Mouse (Mus musculus) c-Kit-positive CD71-positive TER-119-negative erythroid progenitor cells, embryonic 14.5 days (primary cell): ENCODE data around the gene Esyt1.
"Not testable (repeated sequence)": the region's sequence is repeated elsewhere in the genome, so short reads cannot be mapped to it uniquely, and the experiment has no call there.

Experiments used
- DNase-seq: peaks from one replicate; pipeline ENCODE4 v3.0.0-alpha.2; 2013; ENCODE audit warnings: low read depth

Gene Esyt1

DNA sequence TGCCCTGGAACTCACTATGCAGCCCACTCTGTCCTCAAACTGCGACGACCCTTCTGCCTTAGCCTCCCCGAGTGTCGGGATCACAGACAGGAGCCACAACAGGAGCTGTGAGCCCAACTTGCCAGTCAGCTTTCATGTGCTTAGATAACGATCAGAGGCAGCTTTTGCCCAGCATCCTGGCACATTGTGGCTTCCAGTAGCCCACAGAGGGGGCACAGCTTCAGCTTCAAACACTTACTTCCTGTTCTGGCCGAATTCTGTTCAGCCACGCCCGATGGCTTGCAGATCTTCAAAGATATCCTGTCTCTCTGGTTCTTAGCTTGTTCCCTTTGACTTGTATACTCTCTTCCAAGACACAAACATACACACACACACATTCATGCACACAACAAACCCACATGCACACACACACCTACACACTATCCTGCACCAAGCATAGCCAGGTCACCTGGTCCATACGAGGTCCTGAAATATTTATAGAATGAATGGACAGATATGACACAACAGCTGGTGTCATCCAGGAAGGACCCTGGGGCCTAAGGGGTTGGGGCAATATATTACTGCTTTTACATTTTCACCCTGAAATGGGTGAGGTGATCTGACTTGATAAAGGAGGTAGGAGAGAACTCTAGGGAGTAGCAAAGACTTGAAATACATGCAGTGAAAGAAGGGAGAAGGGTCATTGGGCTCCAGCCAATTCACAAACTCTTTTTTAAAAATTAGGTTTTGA lies 20.9 kb downstream of the Esyt1 start:
- no peak for DNase-seq

DNA sequence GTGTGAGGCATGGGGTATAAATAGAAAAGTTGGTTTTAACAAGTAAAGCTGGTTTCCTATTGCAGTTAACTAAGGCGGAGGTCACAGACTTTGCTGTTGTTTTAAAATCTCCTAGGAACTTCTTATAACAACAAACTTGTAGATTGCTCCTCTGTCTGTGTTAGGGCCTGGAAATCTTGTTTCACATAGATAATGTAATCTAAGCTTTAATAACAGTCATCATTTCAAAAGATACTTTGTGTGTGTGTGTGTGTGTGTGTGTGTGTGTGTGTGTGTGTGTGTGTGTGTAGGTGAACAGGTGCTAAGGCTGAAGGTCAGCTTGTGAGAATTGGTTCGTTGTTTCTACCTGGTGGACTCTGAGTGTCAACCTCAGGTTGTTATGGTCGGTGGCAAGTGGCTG lies 21.7 kb downstream of the Esyt1 start:
- DNase-seq, result no peak

DNA sequence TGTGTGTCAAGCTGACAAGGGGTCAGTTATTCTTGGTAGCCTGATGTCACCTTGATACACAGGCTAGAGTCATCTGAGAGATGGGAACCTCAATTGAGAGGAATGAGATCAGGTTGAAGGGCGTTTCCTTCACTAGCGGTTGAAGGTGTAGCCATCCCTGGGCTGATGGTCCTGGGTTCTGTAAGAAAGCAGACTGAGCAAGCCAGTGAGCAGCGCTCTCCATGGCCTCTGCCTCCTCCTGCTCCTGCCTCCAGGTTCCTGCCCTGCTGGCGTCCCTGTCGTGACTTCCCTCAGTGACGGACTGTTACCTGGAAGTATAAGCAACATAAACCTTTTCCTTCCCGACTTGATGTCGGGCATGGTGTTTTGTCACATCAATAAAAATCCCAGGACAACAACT lies 22.1 kb downstream of the Esyt1 start:
- DNase-seq, result no peak

DNA sequence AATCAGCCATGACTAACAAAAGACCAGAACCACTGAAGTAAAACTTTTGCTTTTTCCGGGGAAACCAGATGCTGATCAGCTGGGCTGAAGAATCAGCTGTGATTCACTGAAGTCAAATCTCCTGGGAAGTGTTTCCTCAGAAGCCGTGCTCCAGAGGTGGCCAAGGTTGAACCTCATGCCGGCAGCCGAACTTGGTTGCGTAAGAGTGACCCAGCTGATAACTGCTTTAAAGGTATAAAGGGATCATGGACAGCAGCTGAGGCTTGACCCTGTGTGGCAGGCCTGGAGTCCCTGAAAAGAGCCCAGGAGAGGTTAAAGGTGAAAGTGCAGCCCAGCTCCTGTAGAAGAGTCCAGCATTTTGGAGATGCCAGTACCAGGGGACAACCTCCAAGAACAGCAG lies 23.3 kb downstream of the Esyt1 start:
- DNase-seq, result no peak

DNA sequence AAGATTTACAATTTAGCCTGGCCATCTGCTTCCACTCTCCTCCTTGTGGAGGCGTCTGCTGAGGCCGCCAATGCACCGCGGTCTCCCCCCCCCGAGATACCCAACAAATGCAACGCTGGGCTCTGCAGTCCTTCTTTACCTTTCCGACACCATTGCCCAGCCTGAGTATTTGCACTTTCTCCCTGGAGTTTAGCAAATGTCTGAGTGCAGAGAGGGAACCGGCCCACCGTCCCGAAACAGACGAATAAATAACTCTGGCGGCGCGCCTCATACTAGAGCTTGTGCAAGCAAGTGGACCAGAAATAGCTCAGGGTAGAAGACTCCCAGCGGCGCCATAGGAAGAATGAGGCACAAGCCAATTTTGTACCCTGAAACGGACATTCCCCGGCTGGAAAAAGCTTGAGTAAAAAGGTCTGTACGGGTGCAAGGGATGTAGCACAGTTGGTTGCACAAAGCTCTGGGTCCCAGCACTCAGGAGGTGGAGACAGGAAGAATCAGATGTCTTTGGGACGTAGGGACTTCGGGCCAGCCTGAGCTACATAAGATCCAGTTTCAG lies 26.5 kb downstream of the Esyt1 start:
- no peak for DNase-seq

DNA sequence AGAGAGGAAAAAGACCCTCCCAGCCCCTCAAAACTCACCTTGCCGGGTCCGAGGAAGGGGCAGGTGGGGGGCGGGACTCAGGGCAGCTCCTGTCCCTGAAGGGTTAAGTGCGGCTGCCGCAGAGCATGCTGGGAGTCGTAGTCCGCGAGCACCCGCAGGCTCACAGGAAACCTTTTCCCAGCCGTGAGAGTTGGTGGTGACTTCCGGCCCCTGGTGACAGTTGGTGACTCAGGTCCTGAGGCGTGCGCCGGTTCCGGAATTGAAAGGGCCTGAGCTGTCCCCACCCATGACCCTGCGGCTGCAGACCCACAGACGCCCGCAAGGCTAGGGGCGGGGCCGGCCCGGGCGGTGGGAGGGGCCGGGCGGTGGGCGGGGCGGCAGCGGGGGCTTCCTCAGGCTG lies 27.1 kb downstream of the Esyt1 start, which contains the start of gene Myl6b:
Gene Myl6b, minus strand, starts transcription at position 96 of the 400 bp plus-strand sequence.
- DNase-seq, result peak; percentile 95

DNA sequence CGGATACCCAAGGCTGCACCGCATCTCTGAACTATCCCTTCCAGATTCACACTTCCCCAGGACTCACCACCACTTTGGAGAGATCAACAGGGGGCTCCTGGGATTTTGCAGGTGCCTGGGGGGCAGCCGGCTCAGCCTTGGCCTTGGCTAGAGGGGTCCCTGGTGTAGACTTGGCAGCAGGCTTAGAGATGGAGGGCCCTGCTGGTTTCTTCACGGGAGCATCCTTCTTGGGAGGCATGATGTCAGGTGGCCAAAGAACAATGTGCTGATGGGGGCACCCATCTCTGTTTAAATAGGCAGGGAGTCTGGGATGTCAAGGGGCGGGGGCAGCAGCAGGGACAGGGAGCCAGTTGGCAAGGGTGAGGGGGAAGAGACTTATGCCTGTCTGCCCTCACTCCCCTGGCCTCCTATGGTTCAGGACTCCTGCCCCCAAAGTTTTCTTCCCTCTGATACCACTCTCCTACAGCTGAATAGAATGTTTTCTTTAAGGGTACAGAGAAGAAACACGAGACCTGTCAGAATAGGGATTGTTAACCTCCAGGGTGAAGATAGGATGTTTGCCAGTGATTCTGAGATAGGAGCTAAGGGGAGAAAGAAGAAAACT lies 28.4 kb downstream of the Esyt1 start:
- DNase-seq, result no peak

DNA sequence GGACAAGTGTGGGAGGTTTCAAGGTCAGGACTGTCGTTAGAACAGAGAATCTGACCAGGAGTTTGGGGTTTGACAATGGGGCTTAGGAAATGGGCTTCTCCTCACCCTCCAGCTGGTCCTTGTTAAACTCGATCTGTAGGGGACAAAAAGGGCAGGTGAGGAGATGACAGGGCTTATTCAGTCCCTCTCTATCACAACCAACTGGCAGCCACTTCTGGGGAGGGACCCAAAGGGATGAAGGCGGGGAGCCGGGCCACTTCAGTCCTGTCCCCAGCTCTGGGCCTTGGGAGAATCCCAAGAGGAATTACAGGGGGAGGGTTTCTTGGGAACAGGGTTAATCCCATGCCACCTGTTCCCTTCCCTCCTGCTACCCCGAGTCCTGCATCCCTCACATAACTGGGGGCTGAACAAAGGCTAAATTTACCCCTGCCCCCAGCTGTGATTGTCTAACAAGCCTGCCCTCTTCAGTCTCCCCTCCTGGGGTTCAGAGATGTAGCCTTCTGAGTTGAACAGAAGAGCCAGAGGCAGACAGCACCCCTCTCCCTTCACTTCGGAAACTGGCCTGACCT lies 29.1 kb downstream of the Esyt1 start:
- DNase-seq, result no peak

DNA sequence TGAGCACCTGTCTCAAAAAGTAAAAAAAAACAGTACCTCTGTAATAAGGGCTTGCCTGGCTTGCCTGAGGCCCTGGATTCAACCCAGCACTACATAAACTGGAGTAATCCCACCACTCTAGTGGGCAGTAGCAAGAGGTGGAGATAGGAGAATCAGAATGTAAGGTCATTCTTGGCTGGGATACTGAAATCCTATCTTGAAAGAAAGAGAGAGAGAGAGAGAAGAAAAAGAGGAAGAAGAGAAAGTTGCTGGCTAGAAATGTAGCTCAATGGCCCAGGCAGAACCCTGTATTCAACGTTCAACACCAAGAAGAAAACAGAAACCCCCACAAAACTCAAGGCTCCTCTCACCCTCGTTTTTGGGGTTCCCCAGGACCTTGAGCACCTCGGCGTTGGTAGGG lies 29.8 kb downstream of the Esyt1 start:
- no peak for DNase-seq

DNA sequence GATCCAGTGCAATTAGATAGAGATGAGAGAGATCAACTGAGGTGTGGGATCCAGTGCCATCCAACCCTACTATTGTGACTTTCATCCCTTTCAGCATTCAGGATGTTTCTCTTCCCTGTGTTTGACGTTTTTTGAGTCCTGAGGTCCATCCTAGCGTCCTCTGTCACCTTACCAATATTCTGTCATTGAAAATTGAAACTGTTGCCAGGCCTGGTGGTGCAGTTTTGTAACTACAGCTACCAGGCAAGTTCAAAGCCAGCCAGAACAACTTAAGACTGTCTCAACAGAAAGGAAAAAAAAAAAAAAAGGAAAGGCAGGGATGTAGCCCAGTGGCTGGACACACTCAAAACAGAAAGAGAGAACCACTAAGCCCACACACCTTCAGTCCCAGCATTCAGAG lies 30.4 kb downstream of the Esyt1 start:
- DNase-seq, result no peak

DNA sequence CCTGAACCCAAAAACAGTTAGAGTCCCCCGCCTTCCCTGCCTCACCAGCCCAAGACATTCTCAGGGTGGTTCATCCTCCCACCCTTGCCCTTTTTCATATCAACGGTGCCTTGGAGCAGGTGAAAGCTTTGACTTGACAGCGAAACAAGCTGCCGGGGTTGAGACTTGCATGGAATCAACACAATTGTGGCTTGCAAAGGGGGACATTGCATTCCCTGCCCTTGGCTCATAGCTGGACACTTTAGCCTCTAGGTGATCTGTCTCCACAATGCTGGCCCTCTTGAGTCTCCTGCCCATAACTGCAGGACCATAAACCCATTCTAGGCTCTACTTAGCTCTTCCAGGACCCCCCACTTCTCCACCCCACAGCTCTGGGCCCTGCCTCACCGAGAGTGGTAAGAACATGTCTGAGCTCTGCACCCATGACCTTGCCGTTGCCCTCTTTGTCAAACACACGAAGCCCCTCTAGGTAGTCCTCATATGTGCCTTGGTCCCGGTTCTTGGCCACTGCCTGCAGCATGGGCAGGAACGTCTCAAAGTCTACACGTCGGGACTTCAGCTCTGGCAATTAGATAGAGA lies 30.9 kb downstream of the Esyt1 start:
- DNase-seq, result no peak

DNA sequence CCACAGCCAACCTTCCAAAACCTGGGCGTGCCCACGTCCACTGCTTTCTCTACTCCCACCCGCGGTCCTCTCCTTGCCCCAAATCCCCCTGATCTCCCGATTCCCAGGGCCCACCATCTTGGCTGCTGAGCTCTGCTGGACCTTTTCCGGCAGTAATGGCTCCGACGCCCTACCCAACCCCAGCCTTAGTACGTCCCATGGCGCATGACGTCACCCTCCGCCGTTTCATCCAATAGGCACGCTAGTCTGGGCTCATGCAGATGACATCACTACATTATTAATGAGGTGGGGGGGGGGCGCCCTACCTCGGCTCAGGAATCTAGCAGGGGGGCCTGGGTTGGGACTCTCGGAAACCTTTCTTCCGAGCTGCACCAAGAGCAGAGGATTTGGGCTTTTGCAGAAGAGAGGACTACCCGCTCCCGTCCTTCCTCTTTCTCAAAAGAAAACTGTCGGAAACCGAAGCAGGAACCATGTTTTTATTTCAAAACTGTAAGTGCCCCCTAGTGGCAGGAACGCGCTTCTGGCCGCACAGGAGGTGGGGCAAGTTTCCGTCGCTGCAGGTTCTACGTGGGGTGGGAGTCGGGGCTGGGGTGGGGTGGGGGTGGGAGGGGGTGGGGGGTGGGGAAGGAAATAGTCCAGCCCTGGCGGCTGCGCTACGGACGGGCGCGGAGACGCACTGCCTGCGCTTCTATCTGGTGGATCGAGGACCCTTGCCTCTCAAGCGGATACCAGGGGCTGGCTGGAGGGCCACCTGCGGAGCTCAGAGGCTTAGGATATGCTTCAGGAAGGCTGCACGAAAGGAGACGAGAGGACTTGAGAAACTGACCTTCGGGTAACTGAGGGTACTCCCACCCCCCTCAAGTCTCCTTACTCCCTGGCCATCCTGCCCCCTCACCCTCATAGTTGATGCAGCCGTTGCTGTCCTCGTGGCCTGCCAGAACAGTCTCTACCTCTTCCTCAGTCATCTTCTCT lies 31.7 kb downstream of the Esyt1 start, which contains the start of gene Myl6:
Gene Myl6, minus strand, starts transcription at position 451 of the 972 bp plus-strand sequence.
- peak; percentile 99 for DNase-seq

DNA sequence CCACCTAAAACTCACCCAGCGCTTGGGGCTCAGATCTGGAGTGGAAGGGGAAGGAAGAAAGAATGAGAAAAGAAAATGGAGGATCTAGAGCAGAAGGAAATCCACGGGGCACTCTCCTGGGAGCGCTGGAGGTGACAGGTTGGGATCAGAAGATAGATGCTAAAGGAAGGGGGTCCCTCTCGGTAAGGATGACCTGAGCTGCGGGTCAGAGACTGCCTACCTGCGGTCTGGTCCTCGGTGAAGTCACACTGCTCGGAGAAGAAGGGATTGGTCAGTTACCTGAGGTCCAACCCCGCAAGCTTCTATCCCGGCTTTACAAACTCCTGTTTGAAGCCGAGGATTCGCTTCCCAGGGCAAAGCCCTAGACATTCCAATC lies 32.4 kb downstream of the Esyt1 start:
- DNase-seq, result no peak

DNA sequence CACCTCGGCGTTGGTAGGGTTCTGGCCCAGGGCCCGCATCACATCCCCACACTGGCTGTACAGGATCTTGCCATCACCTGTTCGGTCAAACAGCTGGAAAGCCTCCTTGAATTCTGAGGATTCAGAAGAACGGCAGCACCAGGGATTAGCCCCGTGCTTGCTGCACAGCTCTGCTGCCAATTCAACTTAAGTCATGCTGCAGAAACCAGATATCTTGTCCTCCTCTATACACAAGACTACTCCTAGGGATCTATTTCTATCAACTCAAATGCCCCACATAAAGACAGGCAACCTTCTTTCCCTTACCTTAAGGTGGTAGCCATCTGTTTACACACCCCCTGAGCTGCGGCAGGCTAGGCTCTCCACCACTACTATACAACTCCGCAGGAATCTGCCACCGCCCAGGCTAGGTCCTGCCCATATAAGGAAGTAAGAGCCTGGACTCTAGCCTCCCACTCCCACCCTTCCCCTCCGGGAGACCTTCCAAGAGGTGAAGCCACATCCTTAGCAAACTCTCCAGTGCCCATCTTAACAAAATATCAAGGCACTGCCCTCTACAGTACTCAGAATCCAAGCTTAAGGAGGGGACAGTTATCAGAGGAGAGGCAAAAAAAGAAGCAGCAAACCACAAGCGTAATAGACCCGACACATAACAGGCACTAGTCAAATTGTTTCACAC lies 32.9 kb downstream of the Esyt1 start:
- no peak for DNase-seq

DNA sequence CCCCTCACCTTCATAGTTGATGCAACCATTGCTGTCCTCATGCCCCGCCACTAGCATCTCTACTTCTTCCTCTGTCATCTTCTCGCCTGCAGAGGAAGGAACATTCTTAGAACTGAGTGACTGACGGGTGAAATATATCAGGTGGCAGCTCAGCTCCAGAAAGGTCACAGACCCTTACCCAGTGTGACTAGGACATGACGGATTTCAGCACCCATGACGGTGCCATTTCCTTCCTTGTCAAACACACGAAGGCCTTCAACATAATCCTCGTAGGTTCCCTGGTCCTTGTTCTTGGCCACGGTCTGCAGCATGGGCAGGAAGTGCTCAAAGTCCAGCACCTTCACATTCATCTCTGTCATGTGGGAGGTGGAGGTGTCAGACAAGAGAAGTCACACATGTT lies 33.6 kb downstream of the Esyt1 start:
- DNase-seq, result not testable (repeated sequence)

DNA sequence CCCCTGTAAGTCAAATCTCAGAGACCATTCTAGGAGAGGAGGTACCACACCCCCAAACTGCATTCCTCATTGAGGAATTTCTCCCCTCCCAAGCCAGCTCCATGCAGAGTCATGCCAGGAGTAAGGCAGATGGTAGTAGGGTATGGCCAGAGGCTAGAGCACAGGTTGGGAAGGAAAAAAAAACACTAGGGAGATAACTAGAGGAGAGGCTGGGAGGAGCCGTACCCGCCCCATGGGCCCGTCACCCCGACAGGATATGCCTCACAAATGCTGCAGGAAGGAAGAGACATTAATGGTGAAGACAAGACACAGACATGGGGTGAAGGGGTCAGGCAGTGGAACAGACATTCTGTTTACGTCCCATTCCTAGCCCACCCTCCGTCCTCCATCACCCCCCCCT lies 34.2 kb downstream of the Esyt1 start:
- no peak for DNase-seq

DNA sequence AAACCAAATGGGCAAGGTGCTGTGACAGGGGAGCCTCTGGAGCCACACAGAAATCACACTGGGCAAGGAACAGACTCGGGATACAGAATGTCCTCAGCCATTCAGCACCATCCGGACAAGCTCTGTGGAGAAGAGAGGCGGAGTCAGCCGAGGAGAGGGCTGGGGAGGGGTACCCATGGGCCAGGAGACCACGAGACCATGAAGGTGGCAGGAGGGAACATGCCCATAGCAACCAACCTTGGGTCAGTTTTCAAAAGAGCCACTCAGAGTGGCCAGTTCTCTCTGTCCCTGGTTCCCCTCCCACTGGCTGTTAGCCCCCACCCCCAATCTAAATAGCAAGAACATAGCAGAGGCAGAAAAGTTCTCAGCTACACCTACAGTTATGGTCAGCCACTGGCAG lies 34.8 kb downstream of the Esyt1 start:
- DNase-seq, result no peak

DNA sequence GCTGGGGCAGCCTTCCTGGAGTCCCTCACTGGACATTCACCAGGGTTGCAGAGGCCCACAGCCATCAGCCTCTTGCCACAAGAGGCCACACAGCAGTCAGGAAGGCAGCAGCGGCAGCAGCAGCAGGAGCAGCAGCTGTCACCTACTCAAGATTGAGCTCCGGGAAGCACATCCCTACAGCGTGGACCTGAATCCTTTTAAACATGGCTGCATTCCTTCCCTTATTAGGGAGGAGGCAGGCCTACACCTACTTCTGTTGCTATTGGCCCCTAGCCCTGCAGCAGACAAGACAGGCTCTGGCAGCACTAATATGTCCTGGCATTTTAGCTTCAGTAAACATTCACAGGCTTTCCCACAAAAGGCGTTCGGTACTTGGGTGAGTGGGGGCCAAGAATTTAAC lies 35.4 kb downstream of the Esyt1 start:
- no peak for DNase-seq

DNA sequence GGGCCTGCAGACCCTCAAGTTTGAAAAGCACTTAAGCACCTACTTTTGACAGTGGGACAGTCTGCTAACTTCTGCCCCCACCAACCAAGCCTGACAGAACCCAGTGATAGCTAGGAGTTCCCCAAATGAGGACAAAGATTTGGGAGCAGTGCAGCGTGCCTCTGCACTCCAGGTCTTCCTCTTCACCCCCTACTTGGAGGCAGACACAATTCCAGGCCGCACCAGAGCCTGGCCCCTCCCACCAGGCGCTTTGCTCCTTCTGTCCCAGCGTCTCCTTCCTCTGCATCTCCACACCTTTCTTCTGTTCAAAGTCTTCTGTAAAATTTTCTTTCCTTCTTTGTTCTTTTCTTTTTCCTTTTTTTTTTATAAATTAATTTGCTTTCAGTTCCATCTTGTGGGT lies 35.9 kb downstream of the Esyt1 start:
- no peak for DNase-seq

DNA sequence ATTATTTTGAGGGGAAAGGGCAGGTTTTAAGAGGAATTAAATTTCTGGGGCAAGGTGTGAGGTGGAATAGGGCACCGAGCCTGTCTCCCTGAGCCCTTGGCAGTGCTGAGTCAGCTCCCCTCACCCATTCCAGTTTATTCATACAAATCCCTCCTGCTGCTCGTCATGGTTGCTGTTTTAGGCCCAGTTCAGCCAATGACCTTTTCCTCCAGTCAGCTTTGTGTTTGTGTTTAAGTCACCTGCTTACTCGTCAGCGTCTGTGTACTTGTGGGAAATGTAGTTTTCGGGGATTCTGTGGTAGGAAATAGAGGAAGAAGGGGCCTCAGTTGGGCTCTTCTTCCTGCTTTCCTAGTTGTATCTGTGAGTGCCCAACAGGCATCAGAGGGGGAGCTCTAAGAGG lies 36.3 kb downstream of the Esyt1 start:
- no peak for DNase-seq

DNA sequence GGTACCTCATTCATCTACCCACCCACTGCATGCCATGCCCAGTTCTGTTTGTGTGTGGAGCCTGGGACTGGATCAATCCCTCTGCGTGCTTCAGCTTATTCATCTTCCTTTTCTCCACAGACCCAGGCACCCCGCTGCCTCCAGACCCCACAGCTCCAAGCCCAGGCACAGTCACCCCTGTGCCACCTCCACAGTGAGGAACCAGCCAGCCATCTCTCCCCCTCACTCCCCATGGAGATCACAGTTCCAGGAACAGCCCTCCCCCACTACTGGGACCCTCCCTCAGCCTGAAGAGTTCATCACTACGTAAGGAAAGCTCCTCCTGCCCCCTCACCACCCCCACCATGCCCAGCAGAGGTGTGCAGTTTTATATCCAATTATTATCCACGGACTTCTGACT lies 36.9 kb downstream of the Esyt1 start:
- no peak for DNase-seq
